Mouse (Mus musculus) bone marrow macrophage, adult 2 months (primary cell): Measurements from ENCODE around the gene Syndig1l.

Experiments
- CTCF ChIP-seq: IDR thresholded peaks from 2 replicates; pipeline ENCODE4 v1.5.1; 2012; ENCODE audit warnings: low read depth, mild to moderate bottlenecking, low read length, moderate library complexity
- POLR2A ChIP-seq: IDR thresholded peaks from 2 replicates; pipeline ENCODE4 v1.6.1; 2012; ENCODE audit warnings: mild to moderate bottlenecking, low read depth, low read length, borderline replicate concordance

DNA sequence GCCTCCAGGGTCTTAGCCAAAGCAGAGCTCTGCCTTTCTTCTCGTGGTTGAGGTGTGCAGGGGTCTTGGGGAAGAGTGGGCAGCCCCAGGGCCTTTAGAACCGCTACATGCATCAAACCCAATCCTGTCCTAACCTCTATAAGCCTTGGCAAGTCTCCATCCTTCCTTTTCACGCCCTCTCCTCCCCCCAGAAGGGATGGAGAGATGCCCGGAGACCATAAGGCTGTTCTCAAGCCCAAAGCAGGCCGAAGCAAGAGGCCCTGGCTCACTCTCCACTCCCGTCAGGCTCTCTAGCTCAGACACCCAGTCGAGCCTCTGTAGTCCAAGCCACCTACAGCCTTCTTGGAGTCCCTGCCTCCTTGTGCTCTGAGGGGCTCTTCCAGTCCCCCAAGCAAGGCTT is 14.1 kb downstream of the Syndig1l start:
- no peak for TF ChIP-seq CTCF
- TF ChIP-seq POLR2A = no peak
